Mouse (Mus musculus): ENCODE results near the gene Fam53b. TPM values are rescaled to one million over a fixed set of nuclear protein-coding genes. Genes with fewer than 3 reads are reported as not detected.

Gene Fam53b
- polyA plus RNA-seq, 1 experiment from 2014 or later = 20.4 TPM

DNA sequence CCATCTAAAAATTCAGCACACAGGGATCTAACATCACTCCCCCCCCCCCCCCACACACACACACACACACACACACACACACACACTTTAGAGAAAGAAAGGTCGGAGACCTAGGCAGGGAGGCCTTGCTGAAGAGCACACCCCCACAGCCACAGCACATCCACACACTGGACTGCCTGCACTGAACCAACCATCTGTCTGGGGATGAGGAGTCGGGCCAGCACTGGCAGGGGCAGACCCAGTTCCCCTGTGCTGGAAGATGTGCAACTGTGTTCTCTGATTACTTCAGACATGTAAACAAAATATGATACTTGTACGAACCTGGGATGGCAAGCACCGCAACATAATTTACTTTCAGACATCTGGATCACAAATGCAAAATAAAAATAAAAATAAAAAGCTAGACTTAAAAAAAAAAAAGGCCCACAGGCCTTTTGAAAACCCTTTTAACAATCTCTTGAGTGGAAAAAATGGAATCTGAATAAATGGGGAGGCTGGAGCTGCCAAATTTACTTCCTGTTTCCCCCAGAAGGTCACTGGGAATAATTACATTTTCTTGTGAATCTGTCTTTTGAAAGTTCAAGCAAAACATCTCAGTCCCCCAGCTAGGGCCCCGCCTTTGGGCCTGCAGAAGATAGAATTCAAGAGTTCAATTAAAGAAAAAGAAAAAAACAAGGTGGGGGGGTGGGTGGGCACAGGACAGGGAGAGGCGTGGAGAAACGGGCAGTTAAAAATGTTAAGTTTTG, 5.5 kb downstream of the Fam53b start:
- 0 out of 2 replicates have a peak overlapping the region, but pooled peaks have one; percentile 37 for H3K4me2 ChIP-seq (ENCODE audit: low read length)
- WGBS = 30% methylated on average over 7 of the region's 7 CpGs
- no peaks in the 10 kb centered on the region for H3K36me3 ChIP-seq (ENCODE audit: control insufficient read depth, insufficient read depth, low read length)
- DNase-seq (ENCODE audit: low spot score) = no peak
- no peaks in the 10 kb centered on the region for H3K27me3 ChIP-seq (replicated peaks; ENCODE audit: control insufficient read depth, insufficient read depth, low read length)
- H3K9ac ChIP-seq (ENCODE audit: low read length) = no peak overlapping the region
- H3K4me1 ChIP-seq (replicated peaks; ENCODE audit: control insufficient read depth, insufficient read depth, low read length) = peaks cover 72% of the 10 kb centered on the region
- no peak; the same call in 1 of the 2 replicates for ATAC-seq (replicated peaks; ENCODE audit: low FRiP score, low TSS enrichment, low read depth)
- no peaks in the 10 kb centered on the region for H3K9me3 ChIP-seq (ENCODE audit: control insufficient read depth, low read length)
- H3K4me3 ChIP-seq (ENCODE audit: low read depth, low read length) = no peak overlapping the region
- peak overlapping the region; percentile 88; the same call in 1 of the 2 replicates for H3K27ac ChIP-seq (ENCODE audit: low read depth)

- no peaks in the 10 kb centered on the region for H3K27me3 ChIP-seq (replicated peaks; ENCODE audit: control insufficient read depth, insufficient read depth, low read length)
- WGBS = 60% methylated on average over 13 of the region's 13 CpGs
- DNase-seq (ENCODE audit: low spot score) (no peak), ATAC-seq (replicated peaks; ENCODE audit: low FRiP score, low TSS enrichment, low read depth) (no peak)
- H3K27ac ChIP-seq (ENCODE audit: low read depth) = peak overlapping the region; percentile 88; the same call in 1 of the 2 replicates
- H3K4me1 ChIP-seq (replicated peaks; ENCODE audit: control insufficient read depth, insufficient read depth, low read length) = peaks cover 75% of the 10 kb centered on the region
- H3K4me2 ChIP-seq (ENCODE audit: low read length) = no peak overlapping the region
- H3K36me3 ChIP-seq (ENCODE audit: control insufficient read depth, insufficient read depth, low read length) = peaks cover 4% of the 10 kb centered on the region; the same call in 1 of the 2 replicates
- no peak overlapping the region for H3K4me3 ChIP-seq (ENCODE audit: low read depth, low read length)
- no peaks in the 10 kb centered on the region for H3K9me3 ChIP-seq (ENCODE audit: control insufficient read depth, low read length)
- peak overlapping the region; percentile 2; the same call in 1 of the 2 replicates for H3K9ac ChIP-seq (ENCODE audit: low read length)
Observed at GRCm38 (mm10) chr7:132806926-132807857, 6.5 kb downstream of the Fam53b start.

DNA sequence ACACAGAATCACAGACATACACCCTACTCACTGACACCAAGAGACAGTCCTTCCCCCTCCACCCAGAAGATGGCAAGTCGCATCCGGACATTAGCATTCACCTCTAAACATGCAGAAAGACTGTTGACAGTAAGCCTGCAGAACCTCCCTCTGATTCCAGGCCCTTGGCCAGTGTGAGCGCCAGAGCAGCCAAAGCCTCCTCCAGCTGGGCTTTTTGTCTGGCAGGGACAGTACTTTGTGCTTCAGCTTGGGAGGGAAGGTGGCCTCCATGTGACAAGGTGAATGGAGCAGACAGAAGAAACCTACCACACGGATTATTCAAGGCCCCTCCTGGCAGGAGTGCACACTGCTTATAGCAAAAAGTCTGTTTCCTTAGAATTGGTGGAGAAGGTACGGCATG, 7.4 kb downstream of the Fam53b start:
- WGBS = 50% methylated on average over 5 of the region's 5 CpGs

DNA sequence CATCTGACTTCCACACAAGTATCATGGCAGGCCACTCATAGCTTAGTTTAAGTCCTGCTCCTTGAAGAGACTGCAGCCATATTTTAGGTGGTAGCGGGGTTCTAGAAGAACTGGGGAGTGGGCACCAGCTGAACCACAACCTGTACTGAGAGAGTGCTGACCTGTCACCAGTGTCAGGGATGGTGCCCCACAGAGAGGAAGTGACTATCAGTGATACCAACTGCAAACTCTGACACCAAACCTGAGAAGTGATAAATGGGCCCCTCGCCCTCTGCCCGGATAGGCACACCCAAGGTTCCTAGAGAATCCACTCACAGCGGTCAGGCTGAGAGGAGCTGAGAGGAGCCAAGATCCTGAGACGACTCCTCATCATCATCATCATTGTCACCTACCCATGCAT, 8.7 kb downstream of the Fam53b start:
- no peak overlapping the region for H3K4me2 ChIP-seq (ENCODE audit: low read length)
- DNase-seq (ENCODE audit: low spot score) = no peak
- H3K27me3 ChIP-seq (replicated peaks; ENCODE audit: control insufficient read depth, insufficient read depth, low read length) = no peaks in the 10 kb centered on the region
- ATAC-seq (replicated peaks; ENCODE audit: low FRiP score, low TSS enrichment, low read depth) = no peak
- H3K9me3 ChIP-seq (ENCODE audit: control insufficient read depth, low read length) = no peaks in the 10 kb centered on the region
- H3K27ac ChIP-seq (ENCODE audit: low read depth) = no peak overlapping the region
- WGBS = 81% methylated on average over 5 of the region's 5 CpGs
- H3K36me3 ChIP-seq (ENCODE audit: control insufficient read depth, insufficient read depth, low read length) = peaks cover 4% of the 10 kb centered on the region; the same call in 1 of the 2 replicates
- H3K9ac ChIP-seq (ENCODE audit: low read length) = no peak overlapping the region
- peaks cover 55% of the 10 kb centered on the region for H3K4me1 ChIP-seq (replicated peaks; ENCODE audit: control insufficient read depth, insufficient read depth, low read length)
- no peak overlapping the region for H3K4me3 ChIP-seq (ENCODE audit: low read depth, low read length)

More for the DNA sequence above, 7.4 kb downstream of the Fam53b start:
- no peak overlapping the region for H3K4me3 ChIP-seq (ENCODE audit: low read depth, low read length)
- peaks cover 4% of the 10 kb centered on the region; the same call in 1 of the 2 replicates for H3K36me3 ChIP-seq (ENCODE audit: control insufficient read depth, insufficient read depth, low read length)
- no peak overlapping the region for H3K4me2 ChIP-seq (ENCODE audit: low read length)
- no peak overlapping the region for H3K27ac ChIP-seq (ENCODE audit: low read depth)
- no peak for ATAC-seq (replicated peaks; ENCODE audit: low FRiP score, low TSS enrichment, low read depth)
- no peak for DNase-seq (ENCODE audit: low spot score)
- no peak overlapping the region for H3K9ac ChIP-seq (ENCODE audit: low read length)
- H3K27me3 ChIP-seq (replicated peaks; ENCODE audit: control insufficient read depth, insufficient read depth, low read length) = no peaks in the 10 kb centered on the region
- H3K9me3 ChIP-seq (ENCODE audit: control insufficient read depth, low read length) = no peaks in the 10 kb centered on the region
- H3K4me1 ChIP-seq (replicated peaks; ENCODE audit: control insufficient read depth, insufficient read depth, low read length) = peaks cover 67% of the 10 kb centered on the region

DNA sequence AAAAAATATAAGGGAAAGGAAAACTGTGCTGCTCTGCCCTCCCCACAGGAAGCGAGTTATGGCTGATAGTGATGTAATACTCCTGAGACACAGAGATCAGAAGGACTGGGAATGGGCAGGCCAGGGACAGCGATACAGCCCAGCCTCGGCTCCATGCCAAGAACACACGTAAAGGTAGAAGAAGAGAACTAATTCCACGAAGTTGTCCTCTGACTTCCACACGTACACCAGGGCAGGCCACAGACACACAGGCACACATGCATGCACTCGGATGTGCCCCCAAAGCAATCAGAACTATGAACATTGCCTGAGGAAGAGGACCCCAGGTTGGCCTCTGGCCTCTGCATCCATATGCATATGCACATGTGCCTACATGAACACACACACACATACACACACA, 9.2 kb downstream of the Fam53b start:
- H3K36me3 ChIP-seq (ENCODE audit: control insufficient read depth, insufficient read depth, low read length) = peaks cover 4% of the 10 kb centered on the region; the same call in 1 of the 2 replicates
- no peaks in the 10 kb centered on the region for H3K9me3 ChIP-seq (ENCODE audit: control insufficient read depth, low read length)
- DNase-seq (ENCODE audit: low spot score) = no peak
- H3K9ac ChIP-seq (ENCODE audit: low read length) = no peak overlapping the region
- H3K27ac ChIP-seq (ENCODE audit: low read depth) = no peak overlapping the region
- ATAC-seq (replicated peaks; ENCODE audit: low FRiP score, low TSS enrichment, low read depth) = no peak
- H3K27me3 ChIP-seq (replicated peaks; ENCODE audit: control insufficient read depth, insufficient read depth, low read length) = no peaks in the 10 kb centered on the region
- WGBS = 80% methylated on average over 7 of the region's 7 CpGs
- no peak overlapping the region for H3K4me3 ChIP-seq (ENCODE audit: low read depth, low read length)
- no peak overlapping the region for H3K4me2 ChIP-seq (ENCODE audit: low read length)
- H3K4me1 ChIP-seq (replicated peaks; ENCODE audit: control insufficient read depth, insufficient read depth, low read length) = peaks cover 50% of the 10 kb centered on the region

GRCm38 (mm10) chr7:132803962-132804361, 9.7 kb downstream of the Fam53b start:
- 61% methylated on average over 3 of the region's 3 CpGs for WGBS
- Histone ChIP-seq H3K36me3 (ENCODE audit: control insufficient read depth, insufficient read depth, low read length) (peaks cover 4% of the 10 kb centered on the region; the same call in 1 of the 2 replicates), H3K9me3 (ENCODE audit: control insufficient read depth, low read length) (no peaks in the 10 kb centered on the region), H3K9ac (ENCODE audit: low read length) (no peak overlapping the region), H3K27ac (ENCODE audit: low read depth) (no peak overlapping the region), H3K4me3 (ENCODE audit: low read depth, low read length) (no peak overlapping the region), H3K4me2 (ENCODE audit: low read length) (no peak overlapping the region), H3K4me1 (replicated peaks; ENCODE audit: control insufficient read depth, insufficient read depth, low read length) (peaks cover 45% of the 10 kb centered on the region), H3K27me3 (replicated peaks; ENCODE audit: control insufficient read depth, insufficient read depth, low read length) (no peaks in the 10 kb centered on the region)
- ATAC-seq (replicated peaks; ENCODE audit: low FRiP score, low TSS enrichment, low read depth) = no peak
- no peak for DNase-seq (ENCODE audit: low spot score)

- Histone ChIP-seq H3K9me3 (ENCODE audit: control insufficient read depth, low read length) (no peaks in the 10 kb centered on the region), H3K4me2 (ENCODE audit: low read length) (no peak overlapping the region), H3K36me3 (ENCODE audit: control insufficient read depth, insufficient read depth, low read length) (peaks cover 4% of the 10 kb centered on the region; the same call in 1 of the 2 replicates), H3K9ac (ENCODE audit: low read length) (no peak overlapping the region), H3K4me3 (ENCODE audit: low read depth, low read length) (no peak overlapping the region), H3K4me1 (replicated peaks; ENCODE audit: control insufficient read depth, insufficient read depth, low read length) (peaks cover 40% of the 10 kb centered on the region), H3K27me3 (replicated peaks; ENCODE audit: control insufficient read depth, insufficient read depth, low read length) (no peaks in the 10 kb centered on the region), H3K27ac (ENCODE audit: low read depth) (no peak overlapping the region)
- DNase-seq (ENCODE audit: low spot score) (no peak), ATAC-seq (replicated peaks; ENCODE audit: low FRiP score, low TSS enrichment, low read depth) (no peak)
- WGBS = 85% methylated on average over 2 of the region's 2 CpGs
Observed at GRCm38 (mm10) chr7:132803336-132803735, 10.3 kb downstream of the Fam53b start.

DNA sequence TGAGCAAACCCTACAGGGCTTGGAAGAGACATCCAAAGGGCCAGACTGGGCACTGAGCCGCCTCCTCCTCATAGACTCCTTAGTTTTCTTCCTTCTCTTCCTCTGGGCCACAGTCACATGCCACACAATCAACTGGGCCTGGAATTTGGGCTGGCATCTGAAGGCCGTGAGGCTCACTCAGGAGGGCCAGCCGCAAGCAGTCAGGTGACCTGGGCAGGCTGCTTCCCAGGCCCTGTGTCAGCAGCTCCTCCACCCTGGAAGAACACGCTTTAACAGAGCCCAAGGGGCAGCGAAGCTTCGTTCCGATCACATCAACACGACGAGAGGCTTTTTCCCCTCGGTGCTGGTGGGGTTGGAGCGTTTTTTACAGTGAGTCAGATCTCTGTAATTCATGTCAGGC, 11.0 kb downstream of the Fam53b start:
- 71% methylated on average over 11 of the region's 11 CpGs for WGBS
- H3K9me3 ChIP-seq (ENCODE audit: control insufficient read depth, low read length) = no peaks in the 10 kb centered on the region
- no peak overlapping the region for H3K9ac ChIP-seq (ENCODE audit: low read length)
- ATAC-seq (replicated peaks; ENCODE audit: low FRiP score, low TSS enrichment, low read depth) (no peak), DNase-seq (ENCODE audit: low spot score) (no peak)
- H3K27ac ChIP-seq (ENCODE audit: low read depth) = no peak overlapping the region; the same call in 1 of the 2 replicates
- H3K27me3 ChIP-seq (replicated peaks; ENCODE audit: control insufficient read depth, insufficient read depth, low read length) = no peaks in the 10 kb centered on the region
- H3K4me3 ChIP-seq (ENCODE audit: low read depth, low read length) = no peak overlapping the region
- no peak overlapping the region for H3K4me2 ChIP-seq (ENCODE audit: low read length)
- peaks cover 4% of the 10 kb centered on the region; the same call in 1 of the 2 replicates for H3K36me3 ChIP-seq (ENCODE audit: control insufficient read depth, insufficient read depth, low read length)
- H3K4me1 ChIP-seq (replicated peaks; ENCODE audit: control insufficient read depth, insufficient read depth, low read length) = peaks cover 33% of the 10 kb centered on the region

Measured in intestine, embryonic 14.5 days (tissue).